Mouse (Mus musculus) embryonic fibroblast, embryonic 13.5 days (primary cell): ENCODE data around the gene Neurl2. TPM values are rescaled to one million over a fixed set of nuclear protein-coding genes. Genes with fewer than 3 reads are reported as not detected.
"Not testable (repeated sequence)": the region's sequence is repeated elsewhere in the genome, so short reads cannot be mapped to it uniquely, and the experiment has no call there.

Experiments
- H3K27ac ChIP-seq: 2 replicates; pipeline ENCODE4 v1.5.1; 2012; ENCODE audit warnings: low read length, control low read depth, inconsistent platforms; ENCODE audit not compliant: insufficient read depth
- H3K4me1 ChIP-seq: 2 replicates; pipeline ENCODE4 v1.6.1; 2011; ENCODE audit warnings: low read length; ENCODE audit not compliant: control insufficient read depth, insufficient read depth
- H3K4me3 ChIP-seq: 2 replicates; pipeline ENCODE4 v1.5.1; 2011; ENCODE audit warnings: mild to moderate bottlenecking, control low read depth, low read length; ENCODE audit not compliant: insufficient read depth
- CTCF ChIP-seq: IDR thresholded peaks from 2 replicates; pipeline ENCODE4 v1.5.1; 2011; ENCODE audit warnings: mild to moderate bottlenecking, control low read depth, low read length, moderate library complexity, borderline replicate concordance; ENCODE audit not compliant: insufficient read depth
- POLR2A ChIP-seq: IDR thresholded peaks from 2 replicates; pipeline ENCODE4 v1.6.1; 2011; ENCODE audit warnings: low read depth, mild to moderate bottlenecking, control low read depth, low read length, moderate library complexity
- polyA plus RNA-seq: library from polyadenylated mRNA; stranded (reverse); fragments of >200 nt; gene quantifications from 2 replicates; pipeline ENCODE4 v1.2.4, GENCODE M21; 2011; ENCODE audit warnings: low read depth; ENCODE audit not compliant: missing spikeins, insufficient read length

Neurl2 gene
- 5.0 and 7.4 TPM in 2 replicates for polyA plus RNA-seq

- H3K27ac ChIP-seq, result peak within 1 kb of the TSS; percentile 85
- H3K4me1 ChIP-seq, result no peaks in the 10 kb centered on the region; the same call in 1 of the 2 replicates
- peak within 1 kb of the TSS; percentile 82 for H3K4me3 ChIP-seq
- 0 out of 2 replicates have a peak, but pooled peaks have one; percentile 10 for TF ChIP-seq CTCF
- TF ChIP-seq POLR2A, result peak; percentile 87
These were observed at the start of gene Neurl2 for GRCm38 (mm10) chr2:164833314-164833959. Gene Neurl2, minus strand, starts transcription at chr2:164833456.

- H3K4me1 ChIP-seq, result peaks cover 9% of the 10 kb centered on the region
- no peak overlapping the region for H3K4me3 ChIP-seq
- no peak overlapping the region for H3K27ac ChIP-seq
- TF ChIP-seq CTCF (no peak), POLR2A (no peak)
These were observed 49.4 kb upstream of the Neurl2 start for GRCm38 (mm10) chr2:164882619-164883018.

- TF ChIP-seq CTCF, result no peak
- peak; percentile 98 for TF ChIP-seq POLR2A
- peak overlapping the region; percentile 74 for H3K4me3 ChIP-seq
- H3K4me1 ChIP-seq, result peaks cover 4% of the 10 kb centered on the region; the same call in 1 of the 2 replicates
- peak overlapping the region; percentile 98 for H3K27ac ChIP-seq
These were observed 46.5 kb upstream of the Neurl2 start for GRCm38 (mm10) chr2:164879568-164880277.

- peak within 1 kb of the TSS; percentile 74 for H3K4me3 ChIP-seq
- peak; percentile 87 for TF ChIP-seq POLR2A
- TF ChIP-seq CTCF, result no peak
- peaks cover 4% of the 10 kb centered on the region for H3K4me1 ChIP-seq
- peak within 1 kb of the TSS; percentile 98 for H3K27ac ChIP-seq
These were observed 45.9 kb upstream of the Neurl2 start, which contains the start of gene Pcif1 for GRCm38 (mm10) chr2:164879228-164879567. Gene Pcif1, plus strand, starts transcription at chr2:164879304.

GRCm38 (mm10) chr2:164878509-164879227, 45.4 kb upstream of the Neurl2 start:
- H3K4me1 ChIP-seq, result peaks cover 4% of the 10 kb centered on the region
- H3K4me3 ChIP-seq, result peak overlapping the region; percentile 71
- peak overlapping the region; percentile 15; the same call in 1 of the 2 replicates for H3K27ac ChIP-seq
- TF ChIP-seq CTCF (no peak), POLR2A (0 out of 2 replicates have a peak, but pooled peaks have one; percentile 60)

GRCm38 (mm10) chr2:164877376-164878215, 44.3 kb upstream of the Neurl2 start:
- H3K4me3 ChIP-seq, H3K4me1 ChIP-seq, H3K27ac ChIP-seq: not testable (repeated sequence)

- not testable (repeated sequence) for H3K4me3 ChIP-seq, H3K27ac ChIP-seq, H3K4me1 ChIP-seq
These were observed 42.4 kb upstream of the Neurl2 start for GRCm38 (mm10) chr2:164875648-164876047.

GRCm38 (mm10) chr2:164874239-164874769, 41.0 kb upstream of the Neurl2 start:
- peak overlapping the region; percentile 23; the same call in 1 of the 2 replicates for H3K27ac ChIP-seq
- no peaks in the 10 kb centered on the region; the same call in 1 of the 2 replicates for H3K4me1 ChIP-seq
- TF ChIP-seq CTCF, result no peak
- TF ChIP-seq POLR2A, result 0 out of 2 replicates have a peak, but pooled peaks have one; percentile 50
- H3K4me3 ChIP-seq, result no peak overlapping the region

- no peak overlapping the region for H3K27ac ChIP-seq
- TF ChIP-seq POLR2A (no peak), CTCF (no peak)
- H3K4me1 ChIP-seq, result no peaks in the 10 kb centered on the region; the same call in 1 of the 2 replicates
- no peak overlapping the region for H3K4me3 ChIP-seq
These were observed 40.4 kb upstream of the Neurl2 start for GRCm38 (mm10) chr2:164873621-164874020.
